Mouse (Mus musculus) heart, adult 18-20 months (tissue): Measurements from ENCODE around the gene Ddhd1. TPM values are rescaled to one million over a fixed set of nuclear protein-coding genes. Genes with fewer than 3 reads are reported as not detected.

ENCODE experiments used
- DNase-seq, 2 experiments: peaks; one replicate each; pipeline ENCODE4 v3.0.0; 2021 to 2022; ENCODE audit warnings: mixed read lengths in 1 of 2
- total RNA-seq, 2 experiments: library from RNA; stranded (reverse); gene quantifications; 2 replicates each; pipeline ENCODE4 v1.2.3; 2021

Ddhd1 gene
- total RNA-seq, 2 experiments from 2014 or later, result 7.2 to 11.0 TPM

DNA sequence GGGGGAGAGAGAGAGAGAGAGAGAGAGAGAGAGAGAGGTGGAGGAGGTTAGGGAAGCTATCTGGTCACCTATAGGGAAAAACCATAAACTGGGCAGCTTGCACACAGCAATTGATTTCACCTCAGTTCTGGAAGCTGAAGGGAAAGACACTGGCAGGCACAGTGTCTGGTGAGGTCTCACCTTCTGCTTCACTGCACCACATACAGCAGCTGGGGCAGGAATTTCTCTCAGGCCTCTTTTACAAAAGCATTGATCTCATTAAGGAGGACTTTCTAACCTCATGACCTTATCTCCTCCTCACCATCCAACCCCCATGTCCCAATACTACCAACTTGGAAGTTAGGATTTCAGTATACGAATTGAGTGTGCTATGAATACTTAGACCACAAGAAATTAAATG, 13.2 kb downstream of the Ddhd1 start:
- no peak for DNase-seq

DNA sequence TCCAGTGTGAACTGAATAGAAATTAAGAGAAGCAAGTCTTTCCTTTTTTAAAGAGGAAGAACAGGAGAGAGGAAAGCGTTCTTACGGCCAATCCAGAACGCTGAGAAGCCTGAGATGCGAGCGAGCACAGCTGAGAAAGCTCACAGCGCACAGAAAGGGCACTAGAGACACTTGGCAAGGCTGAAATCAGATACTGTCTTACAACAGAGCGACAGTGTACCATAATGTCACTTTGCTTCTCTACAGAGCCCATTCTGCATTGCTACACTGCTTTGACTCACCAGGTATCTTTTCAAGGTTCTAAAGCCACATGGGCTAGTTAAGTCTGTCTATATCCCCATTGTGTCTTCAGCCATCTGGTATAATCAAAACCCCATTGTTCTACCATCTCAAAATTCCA, 13.7 kb downstream of the Ddhd1 start:
- no peak for DNase-seq

DNA sequence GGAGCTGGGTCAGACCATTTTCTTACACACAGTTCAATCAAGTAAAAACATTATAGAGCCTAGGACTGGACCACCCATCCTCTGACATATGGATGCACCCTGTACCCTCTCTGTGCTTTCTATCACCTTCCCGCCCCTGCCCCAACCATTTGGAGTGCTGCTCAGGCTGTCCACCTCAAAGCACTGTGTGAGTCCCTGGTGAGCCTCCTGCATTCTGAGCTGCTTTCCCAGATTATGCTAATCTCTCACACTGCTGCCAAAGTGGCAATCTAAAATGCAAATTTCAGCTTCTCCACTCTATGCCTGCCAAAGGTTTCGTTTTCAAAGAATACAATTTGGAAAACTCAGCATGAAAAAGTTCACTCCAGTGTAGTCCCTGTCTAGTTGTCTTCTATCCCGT, 14.5 kb downstream of the Ddhd1 start:
- no peak for DNase-seq

DNA sequence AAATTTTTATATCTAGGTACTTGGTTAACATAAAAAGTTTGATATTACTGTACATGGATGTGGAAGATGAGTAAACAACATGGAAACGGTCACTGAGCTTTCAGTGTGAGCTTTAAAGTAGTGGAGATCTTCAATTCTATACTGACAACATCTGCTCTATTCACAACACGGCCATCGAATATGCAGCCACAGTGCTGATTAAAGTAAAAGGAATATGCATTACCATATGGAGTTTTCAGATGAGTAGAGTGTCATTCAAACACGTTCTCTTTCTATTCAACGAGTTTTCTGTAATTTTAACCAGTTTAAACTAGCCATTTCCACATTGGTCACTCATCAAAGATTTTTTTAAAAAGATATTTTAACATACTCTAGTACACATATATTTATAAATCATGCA, 15.1 kb downstream of the Ddhd1 start:
- no peak for DNase-seq

DNA sequence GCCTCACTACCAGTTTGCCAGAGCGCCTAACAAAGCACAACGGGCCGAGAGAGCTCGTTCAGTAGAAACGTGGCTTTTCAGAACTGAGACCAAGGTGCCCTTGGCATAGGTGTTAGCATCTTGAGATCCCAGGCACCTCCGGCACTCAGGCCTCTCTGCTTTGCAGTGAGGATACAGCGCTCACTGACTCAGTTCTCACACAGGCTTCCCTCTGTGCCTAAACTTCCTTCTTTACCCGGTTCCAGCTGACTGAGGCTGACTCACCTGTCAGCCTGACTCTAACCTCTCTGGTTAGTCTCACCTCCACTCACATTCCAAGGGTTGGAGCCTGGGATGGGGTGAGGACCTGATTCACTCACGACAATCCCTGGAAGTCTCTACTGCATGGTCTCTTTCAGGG, 15.7 kb downstream of the Ddhd1 start:
- DNase-seq, result no peak

DNA sequence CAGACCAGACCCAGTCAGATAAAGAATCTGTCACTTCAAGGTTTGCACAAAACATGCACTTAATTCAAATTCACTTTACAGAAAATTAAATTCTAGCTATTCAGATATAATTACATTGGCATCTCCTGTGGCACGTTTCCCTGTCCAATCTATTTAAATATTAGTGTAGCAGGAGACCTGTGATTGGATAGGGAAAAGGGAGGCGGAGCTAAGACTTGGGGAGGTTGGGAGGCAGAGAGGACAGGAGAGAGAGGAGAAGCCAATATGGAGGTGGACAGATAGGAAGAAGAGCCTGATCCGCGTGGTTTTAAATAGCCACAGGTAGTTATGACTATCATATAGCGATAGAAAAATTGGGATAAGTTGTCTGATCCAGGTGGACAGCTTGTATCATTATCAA, 19.2 kb downstream of the Ddhd1 start:
- DNase-seq, result no peak

DNA sequence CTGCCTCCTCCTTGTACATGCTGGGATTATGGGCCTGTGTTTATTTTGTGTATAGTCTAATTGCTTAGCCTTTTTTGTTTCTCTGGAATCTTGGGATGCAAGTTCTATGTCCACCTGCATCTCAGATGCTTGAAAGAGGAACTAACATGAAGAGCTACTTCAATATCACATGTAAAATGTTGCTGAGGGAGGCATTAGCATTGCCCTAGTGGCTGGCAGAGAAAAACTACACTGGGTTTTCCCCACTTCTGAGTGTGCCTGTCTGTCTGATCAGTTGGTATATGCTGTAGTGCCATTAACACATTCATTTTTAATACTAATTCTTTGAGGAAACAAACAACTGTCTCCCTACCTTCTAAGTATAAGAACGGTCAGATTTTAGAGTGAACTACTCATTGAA, 22.4 kb downstream of the Ddhd1 start:
- no peak for DNase-seq

DNA sequence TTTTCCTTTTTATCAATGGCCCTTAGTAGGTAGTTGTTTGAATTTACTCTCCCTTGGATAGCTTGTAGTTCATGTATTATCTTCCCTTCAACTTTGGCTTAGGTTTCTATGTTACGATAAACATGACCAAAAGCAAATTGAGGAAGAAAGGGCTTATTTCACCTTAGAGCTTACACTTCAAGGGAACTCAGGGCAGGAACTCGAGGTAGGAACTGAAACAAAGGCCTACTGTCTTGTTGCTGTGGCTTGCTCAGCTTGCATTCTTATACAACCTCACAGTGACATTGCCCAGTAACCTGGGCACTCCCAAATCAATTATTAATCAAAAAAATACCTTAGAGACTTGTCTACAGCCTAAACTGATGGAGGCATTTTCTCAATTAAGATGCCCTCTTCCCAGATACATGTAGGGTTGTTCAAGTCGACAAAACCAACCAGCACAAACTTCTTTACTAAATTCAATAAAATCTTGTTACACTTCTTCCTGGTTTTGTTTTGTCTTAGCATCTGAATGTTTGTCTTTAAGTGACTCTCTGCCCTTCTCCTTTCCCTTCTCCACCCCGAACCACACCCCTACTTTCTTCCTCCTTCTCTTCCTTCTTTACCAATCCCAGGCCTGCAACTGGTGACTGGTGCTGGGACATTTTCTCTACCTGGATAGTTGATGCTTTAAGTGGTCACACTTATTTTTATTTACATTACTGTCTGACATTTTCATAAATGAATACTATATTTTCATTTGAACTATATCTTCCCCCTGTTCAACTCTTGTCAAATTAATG, 25.0 kb downstream of the Ddhd1 start:
- no peak for DNase-seq

DNA sequence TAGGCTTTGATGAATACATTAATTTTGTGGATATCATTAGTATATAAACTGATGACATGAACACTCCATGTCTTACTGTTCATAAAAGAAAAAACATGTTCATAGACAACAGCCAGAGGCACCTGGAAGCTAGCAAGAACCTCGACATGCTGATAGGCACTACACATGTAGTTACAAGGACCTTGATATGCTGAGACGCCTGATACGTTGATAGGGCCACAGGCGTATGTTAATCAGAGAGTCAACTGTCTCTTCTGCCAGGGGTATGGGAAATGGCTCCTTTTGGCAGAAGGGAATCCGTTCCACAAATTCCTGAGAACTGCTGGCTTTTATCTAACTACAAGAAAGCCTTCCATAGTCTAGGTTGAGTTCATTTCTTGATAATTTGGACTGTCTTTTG, 27.4 kb downstream of the Ddhd1 start:
- no peak for DNase-seq

DNA sequence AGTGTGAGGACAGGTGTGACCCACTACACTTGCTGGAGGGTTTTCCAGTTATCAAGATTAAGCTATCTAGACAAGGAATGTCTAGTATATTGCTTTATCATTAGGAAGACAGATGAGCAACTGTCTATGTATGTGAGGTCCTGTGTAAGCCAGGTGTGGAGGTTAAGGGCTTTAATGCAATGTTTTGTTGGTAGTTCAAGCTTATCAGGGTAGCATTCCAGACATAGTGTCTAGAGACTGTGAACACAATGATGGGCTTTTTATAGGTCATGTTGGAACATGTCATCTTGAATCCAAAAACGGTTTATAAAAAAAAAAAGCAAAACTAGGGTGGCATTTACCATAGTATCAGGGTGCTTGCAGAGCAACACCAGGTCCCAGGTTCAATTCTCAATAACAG, 28.0 kb downstream of the Ddhd1 start:
- DNase-seq, result no peak

DNA sequence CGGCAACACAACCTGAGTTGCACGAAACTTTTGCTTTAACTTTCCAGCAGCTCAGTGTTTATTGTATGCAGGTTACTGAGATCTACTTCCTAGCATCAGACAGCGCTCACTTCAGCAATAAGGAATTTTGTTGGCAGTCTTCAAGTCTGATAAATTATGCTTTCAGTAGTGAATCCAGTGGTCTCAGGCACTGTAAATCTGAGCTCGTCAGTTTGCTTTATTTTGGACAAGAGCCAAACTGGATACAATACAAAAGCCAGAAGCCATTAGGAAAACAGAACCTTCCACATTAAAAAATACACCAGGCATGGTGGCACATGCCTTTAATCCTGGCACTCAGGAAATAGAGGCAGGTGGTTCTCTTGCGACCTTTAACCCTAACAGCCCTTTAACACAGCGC, 39.6 kb downstream of the Ddhd1 start:
- DNase-seq, result no peak

DNA sequence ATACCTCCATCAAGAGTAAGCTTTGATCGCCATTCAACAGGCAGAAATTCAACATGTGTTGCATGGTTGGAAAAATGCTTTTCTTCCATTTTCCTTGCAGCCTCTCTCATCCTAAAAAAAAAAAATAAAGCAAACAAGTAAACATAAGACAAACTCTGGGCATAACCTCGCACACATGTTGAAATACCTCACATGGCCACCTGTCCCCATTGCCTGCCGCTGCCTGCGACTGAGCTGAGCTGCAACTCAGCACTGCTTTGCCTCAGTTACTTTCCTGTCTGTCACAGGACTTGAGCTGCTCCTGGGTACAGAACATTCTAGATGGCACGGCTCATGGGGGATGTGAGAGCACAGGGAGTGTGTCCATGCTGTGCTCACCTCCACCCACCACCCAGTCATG, 41.4 kb downstream of the Ddhd1 start:
- DNase-seq, result no peak

DNA sequence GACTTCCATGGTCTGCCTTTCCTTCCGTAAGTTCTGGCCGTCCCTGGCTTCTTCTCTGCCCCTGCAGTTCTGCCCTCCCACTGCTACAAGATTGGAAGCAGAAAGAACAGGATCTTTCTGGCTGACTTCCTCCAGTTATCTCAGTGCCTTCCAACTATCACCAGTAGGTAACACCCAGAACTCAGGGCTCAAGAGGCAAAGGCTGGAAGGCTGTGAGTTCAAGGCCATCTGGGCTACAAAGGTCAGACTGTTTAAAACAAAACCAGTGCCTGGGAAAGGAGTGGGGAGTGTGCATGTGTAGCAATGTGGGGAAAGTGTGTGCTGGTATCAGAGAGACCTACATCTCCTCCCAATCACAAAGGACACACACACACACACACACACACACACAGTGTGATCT, 42.2 kb downstream of the Ddhd1 start:
- no peak for DNase-seq

DNA sequence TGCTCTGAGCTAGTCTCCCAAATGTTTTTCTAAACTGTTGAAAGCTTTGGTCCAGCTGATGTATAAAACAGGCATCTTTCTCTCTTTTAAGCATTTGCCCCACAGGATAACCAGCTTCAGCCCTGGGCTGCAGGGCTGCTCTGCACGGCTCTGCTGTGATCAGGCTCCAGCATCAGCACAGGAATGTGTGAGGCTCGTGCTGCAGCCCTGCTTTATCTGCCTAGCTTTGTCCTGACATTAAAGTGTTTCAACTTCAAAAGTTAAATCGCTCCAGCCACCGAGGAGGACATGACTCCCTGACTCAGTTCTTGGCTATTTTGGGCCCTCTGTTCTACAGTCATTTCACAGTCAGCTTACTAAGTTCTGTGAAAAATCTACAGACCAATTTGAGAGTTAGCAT, 43.1 kb downstream of the Ddhd1 start:
- no peak for DNase-seq

DNA sequence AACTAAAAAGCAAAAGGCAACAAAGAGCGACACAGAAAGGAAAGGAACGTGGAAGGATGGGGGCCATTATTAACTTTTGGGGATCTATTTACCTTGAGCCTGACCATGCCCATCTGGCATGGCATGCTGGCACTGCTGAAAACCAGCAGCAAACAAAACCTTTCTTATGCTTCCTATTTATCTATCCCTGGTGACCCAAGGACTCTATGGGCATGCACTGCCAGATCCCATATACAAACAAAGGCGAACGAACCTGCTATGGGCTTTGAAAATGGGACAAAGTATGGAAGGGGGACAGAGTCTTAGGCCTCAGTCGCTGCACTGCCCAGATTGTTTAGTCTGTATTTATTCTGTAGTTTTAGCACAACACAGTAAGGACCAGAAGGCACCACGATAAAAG, 43.5 kb downstream of the Ddhd1 start:
- DNase-seq, result no peak

DNA sequence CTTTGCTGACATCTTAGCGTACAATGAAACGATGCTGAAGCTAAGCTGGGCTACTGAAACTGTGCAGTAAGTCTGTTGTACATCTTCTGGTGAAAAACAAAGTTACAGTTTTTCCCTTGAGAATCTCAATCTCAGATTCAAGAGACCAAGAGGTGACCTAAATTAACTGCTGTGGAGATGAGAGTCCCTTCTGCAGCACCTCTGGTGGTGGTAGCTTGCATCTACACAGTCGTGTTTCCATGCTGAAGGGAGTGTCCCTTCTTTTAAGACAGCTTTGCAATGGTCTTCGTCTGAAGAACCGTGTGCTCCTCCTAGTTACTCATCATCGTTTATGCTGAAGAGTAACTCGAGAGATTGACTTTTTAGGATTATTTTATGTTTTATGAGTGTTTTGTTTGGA, 46.3 kb downstream of the Ddhd1 start:
- no peak for DNase-seq

DNA sequence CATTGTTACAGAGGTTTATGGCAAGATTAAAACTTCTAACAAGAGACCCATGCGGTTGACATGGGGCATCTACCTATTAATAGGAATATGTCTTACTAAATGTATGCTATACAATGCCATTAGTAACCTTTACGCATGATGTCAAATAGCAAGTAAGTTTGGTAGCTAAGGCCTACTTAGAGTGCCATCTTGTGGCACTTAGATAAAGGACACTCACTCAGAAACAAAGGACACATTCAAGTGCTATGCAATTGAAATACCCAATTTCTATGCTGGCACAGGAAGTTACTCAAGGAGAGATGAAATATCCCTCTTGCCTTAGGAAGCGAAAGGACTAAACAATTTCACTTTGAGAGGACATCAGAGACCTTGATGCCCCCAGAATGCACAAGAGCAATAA, 55.9 kb downstream of the Ddhd1 start:
- peak; percentile 18 to 22 for DNase-seq

DNA sequence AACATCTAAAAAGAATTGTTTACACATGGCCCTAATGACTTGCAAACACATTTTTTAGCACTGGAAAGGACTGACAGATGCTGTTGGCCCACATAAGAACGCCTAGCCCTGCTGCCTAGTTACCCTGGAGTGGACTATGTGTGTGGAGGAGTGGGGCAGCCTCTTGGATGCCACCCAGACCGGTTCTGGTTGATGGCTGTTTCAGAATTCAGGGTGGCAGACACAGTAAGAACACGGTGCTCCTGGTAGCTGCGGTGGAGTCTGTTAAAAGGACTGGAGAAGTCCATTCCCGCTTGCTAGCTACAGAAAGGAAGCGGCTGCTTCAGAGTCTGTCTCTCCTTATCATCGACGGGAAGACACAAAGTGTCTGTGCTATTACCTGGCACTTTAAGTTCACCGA, 57.4 kb downstream of the Ddhd1 start:
- no peak for DNase-seq

DNA sequence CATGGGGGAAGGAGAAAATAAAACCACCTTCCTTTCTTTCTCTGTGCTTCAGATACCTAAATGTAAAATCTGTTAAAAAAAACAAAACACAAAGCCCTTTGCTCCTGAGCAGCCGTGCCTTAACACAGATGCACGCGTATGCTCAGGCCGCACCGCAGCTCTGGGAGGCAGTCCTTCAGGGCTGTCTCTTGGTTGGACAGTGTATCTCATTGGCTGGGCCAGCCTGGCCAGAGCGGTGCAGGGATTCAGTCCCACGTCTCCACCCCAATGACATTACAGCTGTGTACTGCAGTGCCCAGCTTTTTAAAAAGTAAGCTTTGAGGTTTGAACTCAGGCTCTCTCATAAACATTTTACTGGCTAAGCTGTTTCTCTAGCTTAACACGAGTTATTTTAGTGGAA, 60.1 kb downstream of the Ddhd1 start:
- no peak for DNase-seq

DNA sequence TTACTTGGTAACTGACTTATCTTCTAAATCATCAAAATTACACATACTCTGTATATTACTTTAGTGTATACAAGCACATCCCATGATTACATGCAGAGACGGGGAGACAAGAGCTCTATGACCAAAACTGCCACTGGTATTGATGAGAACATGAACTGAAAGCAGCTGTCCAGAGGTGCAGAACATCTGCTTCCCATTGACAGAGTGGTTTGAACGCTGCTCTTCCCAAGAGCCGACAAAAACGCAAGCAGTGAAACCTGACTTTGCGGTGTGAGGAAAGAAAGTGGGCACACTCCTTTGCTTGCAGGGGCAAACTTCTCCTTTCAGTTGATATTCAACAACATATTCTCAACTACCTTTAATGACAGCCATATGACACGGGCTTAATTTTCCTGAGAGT, 64.7 kb downstream of the Ddhd1 start:
- DNase-seq, result no peak

DNA sequence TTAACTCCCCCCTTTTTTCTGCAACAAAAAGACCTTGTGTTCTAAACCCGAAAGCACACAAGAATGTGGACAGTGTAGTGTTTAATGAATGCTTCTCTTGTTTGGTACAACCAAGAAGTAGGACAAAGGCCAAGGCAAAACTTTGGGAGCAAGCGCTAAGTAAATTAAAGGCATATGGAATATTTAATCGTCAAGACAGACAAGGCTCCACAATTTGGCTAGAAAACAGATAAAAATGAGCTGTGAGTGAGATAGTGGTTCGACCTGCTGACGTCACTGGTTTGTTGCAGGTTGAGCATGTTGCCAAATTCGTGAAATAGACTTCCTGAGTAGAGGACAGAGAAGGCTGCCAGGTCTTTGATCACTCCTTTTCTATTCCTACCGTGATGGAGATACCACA, 69.5 kb downstream of the Ddhd1 start:
- no peak for DNase-seq

DNA sequence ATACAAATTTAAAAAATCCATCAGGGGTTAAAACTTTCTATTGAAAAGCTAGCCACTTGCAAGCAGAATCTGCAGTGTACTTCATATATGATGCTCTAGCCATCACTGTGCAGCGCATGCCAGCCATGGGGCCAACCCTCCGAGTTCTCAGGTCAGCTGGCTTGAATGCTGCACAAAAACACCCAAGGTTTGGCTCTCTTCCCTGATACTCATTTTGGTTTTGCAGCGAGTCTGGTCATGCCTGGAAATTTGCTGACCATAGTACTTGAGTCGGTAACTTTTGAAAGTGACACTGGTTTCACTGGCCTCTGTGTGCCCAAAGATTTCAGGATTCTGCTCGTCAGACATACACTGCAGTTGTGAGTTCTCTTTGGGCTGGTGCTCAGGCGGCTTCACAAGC, 70.4 kb downstream of the Ddhd1 start:
- no peak for DNase-seq

DNA sequence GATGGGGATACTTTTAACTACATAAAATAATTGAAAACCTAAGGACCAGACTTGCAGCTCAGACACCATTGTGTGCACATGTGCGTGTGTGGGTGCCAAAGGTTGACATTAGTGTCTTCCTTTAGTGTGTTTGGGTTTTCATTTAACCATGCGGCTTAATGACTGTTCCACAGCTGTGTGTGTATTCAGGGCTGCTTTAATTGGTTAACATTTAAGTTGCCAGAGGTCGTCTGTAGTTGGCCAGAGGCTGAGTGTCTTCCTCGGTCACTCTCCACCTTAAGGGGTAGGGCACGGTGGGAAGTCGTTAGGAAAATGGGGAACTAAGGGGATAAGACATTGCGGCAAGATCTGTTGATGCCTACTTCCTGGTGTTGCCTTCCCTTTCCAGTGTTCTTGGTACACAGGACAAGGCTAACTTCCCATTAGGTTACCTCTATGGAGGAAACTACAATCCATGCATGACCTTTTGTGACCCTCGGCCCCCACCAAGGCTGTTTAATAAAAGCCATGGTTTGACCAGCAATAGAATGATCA, 74.4 kb downstream of the Ddhd1 start:
- no peak for DNase-seq
